Mouse (Mus musculus): ENCODE measurements at regions not wholly inside any gene's neighbourhood (a gene's known extent, or its start where the extent isn't known, plus 50 kb on each side); places are given as distances from the start of the nearest gene placed in this dataset.

GRCm38 (mm10) chr2:75034708-75035107 lies 209.1 kb downstream of the Mtx2 start:
- Histone ChIP-seq H3K9ac (ENCODE audit: low read length) (no peak overlapping the region), H3K4me3 (ENCODE audit: low read length) (no peak overlapping the region), H3K9me3 (ENCODE audit: control insufficient read depth, low read length) (no peaks in the 10 kb centered on the region), H3K27me3 (ENCODE audit: control insufficient read depth, insufficient read depth, low read depth, low read length) (no peaks in the 10 kb centered on the region), H3K36me3 (ENCODE audit: control insufficient read depth, insufficient read depth, low read length) (no peaks in the 10 kb centered on the region), H3K27ac (ENCODE audit: low read length) (no peak overlapping the region), H3K4me2 (ENCODE audit: low read depth, low read length) (no peak overlapping the region), H3K4me1 (replicated peaks; ENCODE audit: control insufficient read depth, insufficient read depth, low read length) (no peaks in the 10 kb centered on the region)
- 21% methylated on average over 3 of the region's 3 CpGs for WGBS
- ATAC-seq (ENCODE audit: low read depth), result peak; percentile 57; the same call in 1 of the 2 replicates

- Histone ChIP-seq H3K27ac (ENCODE audit: low read length) (no peak overlapping the region), H3K9me3 (ENCODE audit: control insufficient read depth, low read length) (no peaks in the 10 kb centered on the region), H3K4me2 (ENCODE audit: low read depth, low read length) (no peak overlapping the region), H3K4me1 (replicated peaks; ENCODE audit: control insufficient read depth, insufficient read depth, low read length) (no peaks in the 10 kb centered on the region), H3K27me3 (ENCODE audit: control insufficient read depth, insufficient read depth, low read depth, low read length) (no peaks in the 10 kb centered on the region; the same call in 1 of the 2 replicates), H3K4me3 (ENCODE audit: low read length) (no peak overlapping the region), H3K36me3 (ENCODE audit: control insufficient read depth, insufficient read depth, low read length) (no peaks in the 10 kb centered on the region), H3K9ac (ENCODE audit: low read length) (no peak overlapping the region)
- no peak for ATAC-seq (ENCODE audit: low read depth)
- WGBS, result 19% methylated on average over 3 of the region's 3 CpGs
Observed at GRCm38 (mm10) chr2:75039066-75039465, 213.5 kb downstream of the Mtx2 start.

- H3K9ac ChIP-seq (ENCODE audit: low read length), result no peak overlapping the region
- no peak overlapping the region for H3K27ac ChIP-seq (ENCODE audit: low read length)
- H3K27me3 ChIP-seq (ENCODE audit: control insufficient read depth, insufficient read depth, low read depth, low read length), result no peaks in the 10 kb centered on the region; the same call in 1 of the 2 replicates
- no peaks in the 10 kb centered on the region for H3K4me1 ChIP-seq (replicated peaks; ENCODE audit: control insufficient read depth, insufficient read depth, low read length)
- no peaks in the 10 kb centered on the region for H3K9me3 ChIP-seq (ENCODE audit: control insufficient read depth, low read length)
- WGBS, result 73% methylated on average over 6 of the region's 6 CpGs
- no peak for ATAC-seq (ENCODE audit: low read depth)
- H3K4me2 ChIP-seq (ENCODE audit: low read depth, low read length), result no peak overlapping the region
- no peak overlapping the region for H3K4me3 ChIP-seq (ENCODE audit: low read length)
- H3K36me3 ChIP-seq (ENCODE audit: control insufficient read depth, insufficient read depth, low read length), result no peaks in the 10 kb centered on the region
Observed at GRCm38 (mm10) chr2:75046892-75047291, 221.3 kb downstream of the Mtx2 start.

GRCm38 (mm10) chr2:75048071-75048470 lies 222.5 kb downstream of the Mtx2 start:
- ATAC-seq (ENCODE audit: low read depth), result no peak
- H3K36me3 ChIP-seq (ENCODE audit: control insufficient read depth, insufficient read depth, low read length), result no peaks in the 10 kb centered on the region

GRCm38 (mm10) chr2:75054474-75055186 lies 229.0 kb downstream of the Mtx2 start:
- Histone ChIP-seq H3K4me2 (ENCODE audit: low read depth, low read length) (peak overlapping the region; percentile 72), H3K9me3 (ENCODE audit: control insufficient read depth, low read length) (no peaks in the 10 kb centered on the region), H3K36me3 (ENCODE audit: control insufficient read depth, insufficient read depth, low read length) (no peaks in the 10 kb centered on the region), H3K27ac (ENCODE audit: low read length) (no peak overlapping the region), H3K27me3 (ENCODE audit: control insufficient read depth, insufficient read depth, low read depth, low read length) (peaks cover 10% of the 10 kb centered on the region; the same call in 1 of the 2 replicates), H3K9ac (ENCODE audit: low read length) (peak overlapping the region; percentile 50), H3K4me3 (ENCODE audit: low read length) (peak overlapping the region; percentile 41), H3K4me1 (replicated peaks; ENCODE audit: control insufficient read depth, insufficient read depth, low read length) (peaks cover 4% of the 10 kb centered on the region)
- peak; percentile 60; the same call in 1 of the 2 replicates for ATAC-seq (ENCODE audit: low read depth)
- 23% methylated on average over 14 of the region's 14 CpGs for WGBS

More at GRCm38 (mm10) chr2:75048071-75048470, 222.5 kb downstream of the Mtx2 start:
- no peaks in the 10 kb centered on the region for H3K4me1 ChIP-seq (replicated peaks; ENCODE audit: control insufficient read depth, insufficient read depth, low read length)
- H3K9me3 ChIP-seq (ENCODE audit: control insufficient read depth, low read length), result no peaks in the 10 kb centered on the region
- no peak overlapping the region for H3K9ac ChIP-seq (ENCODE audit: low read length)
- H3K4me3 ChIP-seq (ENCODE audit: low read length), result no peak overlapping the region
- H3K27ac ChIP-seq (ENCODE audit: low read length), result no peak overlapping the region
- H3K27me3 ChIP-seq (ENCODE audit: control insufficient read depth, insufficient read depth, low read depth, low read length), result no peaks in the 10 kb centered on the region; the same call in 1 of the 2 replicates
- H3K4me2 ChIP-seq (ENCODE audit: low read depth, low read length), result no peak overlapping the region
- WGBS, result 49% methylated on average over 6 of the region's 6 CpGs

GRCm38 (mm10) chr2:75055187-75055543 lies 229.6 kb downstream of the Mtx2 start:
- 2% methylated on average over 6 of the region's 6 CpGs for WGBS
- H3K27me3 ChIP-seq (ENCODE audit: control insufficient read depth, insufficient read depth, low read depth, low read length), result peaks cover 12% of the 10 kb centered on the region; the same call in 1 of the 2 replicates
- H3K36me3 ChIP-seq (ENCODE audit: control insufficient read depth, insufficient read depth, low read length), result no peaks in the 10 kb centered on the region
- peaks cover 4% of the 10 kb centered on the region for H3K4me1 ChIP-seq (replicated peaks; ENCODE audit: control insufficient read depth, insufficient read depth, low read length)
- H3K27ac ChIP-seq (ENCODE audit: low read length), result no peak overlapping the region
- H3K9ac ChIP-seq (ENCODE audit: low read length), result peak overlapping the region; percentile 50
- H3K4me3 ChIP-seq (ENCODE audit: low read length), result peak overlapping the region; percentile 41
- H3K4me2 ChIP-seq (ENCODE audit: low read depth, low read length), result peak overlapping the region; percentile 72
- peak; percentile 47; the same call in 1 of the 2 replicates for ATAC-seq (ENCODE audit: low read depth)
- no peaks in the 10 kb centered on the region for H3K9me3 ChIP-seq (ENCODE audit: control insufficient read depth, low read length)

- Histone ChIP-seq H3K27ac (ENCODE audit: low read length) (no peak overlapping the region), H3K9ac (ENCODE audit: low read length) (no peak overlapping the region), H3K27me3 (ENCODE audit: control insufficient read depth, insufficient read depth, low read depth, low read length) (peaks cover 14% of the 10 kb centered on the region; the same call in 1 of the 2 replicates), H3K4me2 (ENCODE audit: low read depth, low read length) (no peak overlapping the region), H3K36me3 (ENCODE audit: control insufficient read depth, insufficient read depth, low read length) (no peaks in the 10 kb centered on the region), H3K4me1 (replicated peaks; ENCODE audit: control insufficient read depth, insufficient read depth, low read length) (peaks cover 2% of the 10 kb centered on the region; the same call in 1 of the 2 replicates), H3K4me3 (ENCODE audit: low read length) (no peak overlapping the region), H3K9me3 (ENCODE audit: control insufficient read depth, low read length) (no peaks in the 10 kb centered on the region)
- no peak for ATAC-seq (ENCODE audit: low read depth)
- 34% methylated on average over 6 of the region's 7 CpGs for WGBS
Observed at GRCm38 (mm10) chr2:75061009-75061408, 235.4 kb downstream of the Mtx2 start.

- no peak for ATAC-seq (ENCODE audit: low read depth)
- Histone ChIP-seq H3K4me2 (ENCODE audit: low read depth, low read length) (no peak overlapping the region), H3K9ac (ENCODE audit: low read length) (no peak overlapping the region), H3K27me3 (ENCODE audit: control insufficient read depth, insufficient read depth, low read depth, low read length) (peaks cover 14% of the 10 kb centered on the region; the same call in 1 of the 2 replicates), H3K4me3 (ENCODE audit: low read length) (no peak overlapping the region), H3K9me3 (ENCODE audit: control insufficient read depth, low read length) (no peaks in the 10 kb centered on the region), H3K27ac (ENCODE audit: low read length) (no peak overlapping the region), H3K4me1 (replicated peaks; ENCODE audit: control insufficient read depth, insufficient read depth, low read length) (peaks cover 2% of the 10 kb centered on the region; the same call in 1 of the 2 replicates), H3K36me3 (ENCODE audit: control insufficient read depth, insufficient read depth, low read length) (no peaks in the 10 kb centered on the region)
- WGBS, result 32% methylated on average over 12 of the region's 12 CpGs
Observed at GRCm38 (mm10) chr2:75061456-75062188, 236.0 kb downstream of the Mtx2 start.

GRCm38 (mm10) chr2:75062189-75062510 lies 236.5 kb downstream of the Mtx2 start:
- 64% methylated on average over 7 of the region's 7 CpGs for WGBS
- H3K4me1 ChIP-seq (replicated peaks; ENCODE audit: control insufficient read depth, insufficient read depth, low read length), result peaks cover 2% of the 10 kb centered on the region; the same call in 1 of the 2 replicates
- H3K4me2 ChIP-seq (ENCODE audit: low read depth, low read length), result no peak overlapping the region

More at GRCm38 (mm10) chr2:75062189-75062510, 236.5 kb downstream of the Mtx2 start:
- Histone ChIP-seq H3K27me3 (ENCODE audit: control insufficient read depth, insufficient read depth, low read depth, low read length) (peaks cover 14% of the 10 kb centered on the region; the same call in 1 of the 2 replicates), H3K4me3 (ENCODE audit: low read length) (no peak overlapping the region), H3K9me3 (ENCODE audit: control insufficient read depth, low read length) (no peaks in the 10 kb centered on the region), H3K27ac (ENCODE audit: low read length) (no peak overlapping the region), H3K36me3 (ENCODE audit: control insufficient read depth, insufficient read depth, low read length) (no peaks in the 10 kb centered on the region), H3K9ac (ENCODE audit: low read length) (no peak overlapping the region)
- ATAC-seq (ENCODE audit: low read depth), result no peak

Measured in lung, embryonic 16.5 days (tissue).